23 mouse cellular contexts compared by ENCODE assay signal in genomic region chr5:114731498-114731897, GRCm38 (mm10). TPM values are rescaled to one million over a fixed set of nuclear protein-coding genes. Genes with fewer than 3 reads are reported as not detected.
DNase-seq lines count a peak whose midpoint lies in the region; ATAC-seq and TF ChIP-seq lines count a peak whose summit lies in the region.
"Had no signal": no experiment of that assay in that cellular context is flagged by ENCODE, and none has a peak within 500 bp of the region (broad histone marks: within the 10 kb centered on the region; RNA-seq: fewer than 3 reads in every experiment).

No protein-coding gene starts in this region.

- H3K4me1 ChIP-seq in kidney, embryonic 16.5 days (ENCODE audit: insufficient read depth, low read length), result peaks cover 6% of the 10 kb centered on the region
- H3K4me1 ChIP-seq in lung, postnatal 0 days (ENCODE audit: insufficient read depth, low read depth, low read length), result no peaks in the 10 kb centered on the region
- no peaks in the 10 kb centered on the region for H3K4me1 ChIP-seq in embryonic fibroblast, embryonic 13.5 days (ENCODE audit: control insufficient read depth, insufficient read depth, low read length)
- no peaks in the 10 kb centered on the region for H3K4me1 ChIP-seq in midbrain, embryonic 16.5 days (ENCODE audit: control insufficient read depth, insufficient read depth, low read length)
- H3K4me1 ChIP-seq: embryonic facial prominence, embryonic 15.5 days; forebrain, embryonic 10.5 days; heart, embryonic 12.5 days; hindbrain, embryonic 15.5 days; limb, embryonic 15.5 days; megakaryocyte, embryonic 14.5 days; midbrain, embryonic 15.5 days had no signal

- H3K36me3 ChIP-seq in kidney, embryonic 16.5 days (ENCODE audit: insufficient read depth, low read length), result peaks cover 65% of the 10 kb centered on the region
- H3K36me3 ChIP-seq in lung, postnatal 0 days (ENCODE audit: insufficient read depth, low read length), result peaks cover 58% of the 10 kb centered on the region
- H3K36me3 ChIP-seq in midbrain, embryonic 16.5 days (ENCODE audit: control insufficient read depth, insufficient read depth, low read length), result peaks cover 42% of the 10 kb centered on the region

- H3K9me3 ChIP-seq in kidney, embryonic 16.5 days (ENCODE audit: low read length), result no peaks in the 10 kb centered on the region
- H3K9me3 ChIP-seq in lung, postnatal 0 days (ENCODE audit: low read length), result no peaks in the 10 kb centered on the region
- H3K9me3 ChIP-seq in midbrain, embryonic 16.5 days (replicated peaks; ENCODE audit: control insufficient read depth, low read length, poor library complexity, severe bottlenecking), result no peaks in the 10 kb centered on the region
- H3K9me3 ChIP-seq: embryonic facial prominence, embryonic 15.5 days; forebrain, embryonic 10.5 days; heart, embryonic 12.5 days; hindbrain, embryonic 15.5 days; limb, embryonic 15.5 days; megakaryocyte, embryonic 14.5 days; midbrain, embryonic 15.5 days had no signal

- no peak overlapping the region for H3K9ac ChIP-seq in kidney, embryonic 16.5 days (replicated peaks; ENCODE audit: low read length)
- no peak overlapping the region for H3K9ac ChIP-seq in lung, postnatal 0 days (replicated peaks; ENCODE audit: low read depth)
- H3K9ac ChIP-seq in midbrain, embryonic 16.5 days (ENCODE audit: low read depth, low read length), result no peak overlapping the region
- H3K9ac ChIP-seq: embryonic facial prominence, embryonic 15.5 days; forebrain, postnatal 0 days; heart, embryonic 12.5 days; hindbrain, embryonic 15.5 days; limb, embryonic 15.5 days; midbrain, embryonic 15.5 days had no signal

- H3K4me3 ChIP-seq in kidney, embryonic 16.5 days (ENCODE audit: low read length), result no peak overlapping the region
- H3K4me3 ChIP-seq in lung, postnatal 0 days (ENCODE audit: low read depth, low read length), result no peak overlapping the region
- H3K4me3 ChIP-seq in embryonic fibroblast, embryonic 13.5 days (ENCODE audit: insufficient read depth, low read length), result no peak overlapping the region
- no peak overlapping the region for H3K4me3 ChIP-seq in midbrain, embryonic 16.5 days (ENCODE audit: low read depth, low read length)
- H3K4me3 ChIP-seq: embryonic facial prominence, embryonic 15.5 days; forebrain, embryonic 10.5 days; heart, embryonic 12.5 days; hindbrain, embryonic 15.5 days; limb, embryonic 15.5 days; megakaryocyte, embryonic 14.5 days; midbrain, embryonic 15.5 days had no signal

- no peaks in the 10 kb centered on the region for H3K27me3 ChIP-seq in kidney, embryonic 16.5 days (ENCODE audit: insufficient read depth, low read length)
- no peaks in the 10 kb centered on the region for H3K27me3 ChIP-seq in lung, postnatal 0 days (replicated peaks; ENCODE audit: insufficient read depth, low read length)
- H3K27me3 ChIP-seq in midbrain, embryonic 16.5 days (ENCODE audit: control insufficient read depth, insufficient read depth, low read depth, low read length), result no peaks in the 10 kb centered on the region
- H3K27me3 ChIP-seq: embryonic facial prominence, embryonic 15.5 days; heart, embryonic 12.5 days; hindbrain, embryonic 15.5 days; limb, embryonic 15.5 days; megakaryocyte, embryonic 14.5 days; midbrain, embryonic 15.5 days had no signal

- TF ChIP-seq POLR2A in embryonic fibroblast, embryonic 13.5 days (IDR thresholded peaks at IDR 0.05; ENCODE audit: low read depth, low read length), result no peak

- no peak overlapping the region for H3K27ac ChIP-seq in kidney, embryonic 16.5 days (ENCODE audit: low read length)
- H3K27ac ChIP-seq in lung, postnatal 0 days (ENCODE audit: low read length), result no peak overlapping the region
- H3K27ac ChIP-seq in embryonic fibroblast, embryonic 13.5 days (ENCODE audit: insufficient read depth, low read length), result no peak overlapping the region
- no peak overlapping the region for H3K27ac ChIP-seq in midbrain, embryonic 16.5 days (ENCODE audit: low read length)
- H3K27ac ChIP-seq: embryonic facial prominence, embryonic 15.5 days; forebrain, embryonic 10.5 days; hindbrain, embryonic 15.5 days; limb, embryonic 15.5 days; midbrain, embryonic 15.5 days had no signal

- DNase-seq in cerebellum, postnatal 14 days, result peak; percentile 40 to 41
- no peak for DNase-seq in cerebellum, adult 11 months
- DNase-seq in kidney, adult 11 months, result no peak
- DNase-seq in lung, postnatal 0 days (ENCODE audit: low spot score), result no peak
- DNase-seq in lung, adult 18-20 months, result no peak
- DNase-seq: adrenal gland, adult 2 months; forebrain, postnatal 0 days; heart, postnatal 36 days; kidney, adult 18-20 months; kidney, postnatal 36 days; lung, postnatal 10 days; right cerebral cortex, postnatal 25 days; thymus, postnatal 14 days had no signal

- peak; percentile 35 for TF ChIP-seq CTCF in lung, postnatal 0 days (IDR thresholded peaks at IDR 0.05)
- peak; percentile 36; the same call in 1 of the 2 replicates for TF ChIP-seq CTCF in embryonic fibroblast, embryonic 13.5 days (IDR thresholded peaks at IDR 0.05; ENCODE audit: borderline replicate concordance, insufficient read depth, low read length)

- no peak for TF ChIP-seq EP300 in lung, postnatal 0 days (IDR thresholded peaks at IDR 0.05)

- ATAC-seq in kidney, embryonic 16.5 days (ENCODE audit: low FRiP score, low TSS enrichment), result 0 out of 2 replicates have a peak, but pooled peaks have one; percentile 17
- ATAC-seq in lung, postnatal 0 days, result no peak
- no peak for ATAC-seq in midbrain, embryonic 16.5 days
- ATAC-seq: forebrain, postnatal 0 days; midbrain, embryonic 15.5 days had no signal

- no peak overlapping the region for H3K4me2 ChIP-seq in kidney, embryonic 16.5 days (replicated peaks; ENCODE audit: low read depth, low read length)
- no peak overlapping the region for H3K4me2 ChIP-seq in lung, postnatal 0 days (replicated peaks; ENCODE audit: low read depth, low read length)
- no peak overlapping the region for H3K4me2 ChIP-seq in midbrain, embryonic 16.5 days (ENCODE audit: low read length)
- H3K4me2 ChIP-seq: embryonic facial prominence, embryonic 15.5 days; heart, embryonic 12.5 days; hindbrain, embryonic 15.5 days; limb, embryonic 15.5 days; midbrain, embryonic 15.5 days had no signal

- 56% methylated on average over 6 of the region's 6 CpGs for WGBS in kidney, embryonic 16.5 days
- WGBS in lung, postnatal 0 days, result 75% methylated on average over 6 of the region's 6 CpGs
- WGBS in midbrain, embryonic 16.5 days, result 66% methylated on average over 6 of the region's 6 CpGs

RNA-seq across cellular contexts. Expression of gene Tchp, which starts 23.9 kb away (rescaled TPM):
- polyA plus RNA-seq in kidney, embryonic 16.5 days (2015; fragmentation: Nextera tagmentation; extraction: Ambion mirVana), result 15.5 and 16.1 TPM in 2 replicates
- 9.4 and 10.0 TPM in 2 replicates for polyA plus RNA-seq in lung, postnatal 0 days (2015; fragmentation: Nextera tagmentation; extraction: Ambion mirVana)
- polyA plus RNA-seq in embryonic fibroblast, embryonic 13.5 days (2011; ENCODE audit: insufficient read length, low read depth, missing spikeins), result 6.8 and 7.8 TPM in 2 replicates
- polyA plus RNA-seq in midbrain, embryonic 16.5 days (2015; fragmentation: Nextera tagmentation; extraction: Ambion mirVana), result 16.3 and 17.5 TPM in 2 replicates

RNA-seq across cellular contexts. Expression of gene Gltp, which starts 40.7 kb away (rescaled TPM):
- 86.0 and 89.6 TPM in 2 replicates for polyA plus RNA-seq in kidney, embryonic 16.5 days (2015; fragmentation: Nextera tagmentation; extraction: Ambion mirVana)
- polyA plus RNA-seq in lung, postnatal 0 days (2015; fragmentation: Nextera tagmentation; extraction: Ambion mirVana), result 88.2 and 89.4 TPM in 2 replicates
- polyA plus RNA-seq in embryonic fibroblast, embryonic 13.5 days (2011; ENCODE audit: insufficient read length, low read depth, missing spikeins), result 46.6 TPM in 2 replicates
- polyA plus RNA-seq in midbrain, embryonic 16.5 days (2015; fragmentation: Nextera tagmentation; extraction: Ambion mirVana), result 34.2 and 39.4 TPM in 2 replicates

RNA-seq across cellular contexts. Expression of gene Ankrd13a, which starts 43.0 kb away (rescaled TPM):
- 15.6 and 33.9 TPM in 2 replicates for polyA plus RNA-seq in kidney, embryonic 16.5 days (2015; fragmentation: Nextera tagmentation; extraction: Ambion mirVana)
- 110 and 115 TPM in 2 replicates for polyA plus RNA-seq in lung, postnatal 0 days (2015; fragmentation: Nextera tagmentation; extraction: Ambion mirVana)
- 85.8 and 104 TPM in 2 replicates for polyA plus RNA-seq in embryonic fibroblast, embryonic 13.5 days (2011; ENCODE audit: insufficient read length, low read depth, missing spikeins)
- 24.3 and 29.0 TPM in 2 replicates for polyA plus RNA-seq in midbrain, embryonic 16.5 days (2015; fragmentation: Nextera tagmentation; extraction: Ambion mirVana)

RNA-seq across cellular contexts. Expression of gene Git2, which starts 43.8 kb away (rescaled TPM):
- 45.7 and 50.1 TPM in 2 replicates for polyA plus RNA-seq in kidney, embryonic 16.5 days (2015; fragmentation: Nextera tagmentation; extraction: Ambion mirVana)
- polyA plus RNA-seq in lung, postnatal 0 days (2015; fragmentation: Nextera tagmentation; extraction: Ambion mirVana), result 36.5 and 39.1 TPM in 2 replicates
- polyA plus RNA-seq in embryonic fibroblast, embryonic 13.5 days (2011; ENCODE audit: insufficient read length, low read depth, missing spikeins), result 50.0 and 58.0 TPM in 2 replicates
- 48.4 and 54.1 TPM in 2 replicates for polyA plus RNA-seq in midbrain, embryonic 16.5 days (2015; fragmentation: Nextera tagmentation; extraction: Ambion mirVana)

Comparison
In these comparisons a context has a peak if more than half of its experiments do, and no peak if none do; other contexts are left out.
1. DNase-seq: peak in cerebellum, postnatal 14 days (2 of 2); none in cerebellum, adult 11 months (single experiment), kidney, adult 11 months (single experiment), lung, postnatal 0 days (single experiment) and lung, adult 18-20 months (0 of 2).